Mouse (Mus musculus) embryonic facial prominence, embryonic 13.5 days (tissue): ENCODE data around the gene C1qtnf5. TPM values are rescaled to one million over a fixed set of nuclear protein-coding genes. Genes with fewer than 3 reads are reported as not detected.

Experiments used
- ATAC-seq: fragments of 200-750 bp; cut with Nextera tagmentation; 2 replicates; pipeline ENCODE4 v1.8.0; 2017; ENCODE audit warnings: low read depth; ENCODE audit not compliant: insufficient number of reproducible peaks, insufficient read depth, low FRiP score, low TSS enrichment
- H3K27ac ChIP-seq: fragments of 300-500 bp; sonication (generic); 2 replicates; pipeline ENCODE4 v1.5.1; 2015; ENCODE audit warnings: moderate library complexity, mild to moderate bottlenecking, inconsistent platforms
- H3K27me3 ChIP-seq: fragments of 300-500 bp; sonication (generic); 2 replicates; pipeline ENCODE4 v1.6.1; 2015; ENCODE audit warnings: mild to moderate bottlenecking, inconsistent platforms
- H3K36me3 ChIP-seq: fragments of 300-500 bp; sonication (generic); 2 replicates; pipeline ENCODE4 v1.6.1; 2015; ENCODE audit warnings: mild to moderate bottlenecking, inconsistent platforms
- H3K4me1 ChIP-seq: fragments of 300-500 bp; sonication (generic); 2 replicates; pipeline ENCODE4 v1.6.1; 2015; ENCODE audit warnings: inconsistent platforms
- H3K4me2 ChIP-seq: fragments of 300-500 bp; sonication (generic); 2 replicates; pipeline ENCODE4 v1.6.1; 2015; ENCODE audit warnings: moderate library complexity, mild to moderate bottlenecking, inconsistent platforms
- H3K4me3 ChIP-seq: fragments of 300-500 bp; sonication (generic); 2 replicates; pipeline ENCODE4 v1.5.1; 2015; ENCODE audit warnings: mild to moderate bottlenecking, inconsistent platforms
- H3K9ac ChIP-seq: fragments of 300-500 bp; sonication (generic); 2 replicates; pipeline ENCODE4 v1.6.1; 2015; ENCODE audit warnings: mild to moderate bottlenecking, inconsistent platforms
- H3K9me3 ChIP-seq: fragments of 300-500 bp; sonication (generic); 2 replicates; pipeline ENCODE4 v1.6.1; 2016; ENCODE audit warnings: inconsistent platforms
- WGBS: fragments of 180-500 bp; shearing (Covaris S2); methylation state at CpG from one replicate; pipeline ENCODE4 v1.1.7; 2015; ENCODE audit warnings: mixed read lengths; 5-methylcytosine and 5-hydroxymethylcytosine counted together
- polyA plus RNA-seq: library from polyadenylated mRNA; unstranded; fragments of >200 nt; fragmentation: Nextera tagmentation; extraction: Ambion mirVana; gene quantifications from 2 replicates; pipeline ENCODE4 v1.2.1, GENCODE M21; 2015

Gene C1qtnf5
- polyA plus RNA-seq, 1 experiment from 2014 or later: 1.5 TPM

GRCm38 (mm10) chr9:44081581-44081980, 25.5 kb upstream of the C1qtnf5 start:
- peaks cover 49% of the 10 kb centered on the region for H3K4me1 ChIP-seq

GRCm38 (mm10) chr9:44082266-44082665, 24.8 kb upstream of the C1qtnf5 start:
- H3K4me3 ChIP-seq: no peak overlapping the region
- H3K9me3 ChIP-seq: no peaks in the 10 kb centered on the region
- no peak overlapping the region for H3K9ac ChIP-seq
- WGBS: 88% methylated on average over 5 of the region's 5 CpGs
- no peak overlapping the region for H3K27ac ChIP-seq
- ATAC-seq: no peak
- peaks cover 52% of the 10 kb centered on the region for H3K4me1 ChIP-seq
- H3K4me2 ChIP-seq: no peak overlapping the region
- H3K36me3 ChIP-seq: no peaks in the 10 kb centered on the region
- peaks cover 40% of the 10 kb centered on the region for H3K27me3 ChIP-seq

More at GRCm38 (mm10) chr9:44081581-44081980, 25.5 kb upstream of the C1qtnf5 start:
- Histone ChIP-seq H3K9me3 (no peaks in the 10 kb centered on the region), H3K4me3 (no peak overlapping the region), H3K4me2 (no peak overlapping the region), H3K27me3 (peaks cover 36% of the 10 kb centered on the region), H3K36me3 (no peaks in the 10 kb centered on the region), H3K27ac (no peak overlapping the region), H3K9ac (no peak overlapping the region)
- WGBS: 49% methylated on average over 5 of the region's 5 CpGs
- ATAC-seq: no peak

GRCm38 (mm10) chr9:44083392-44084121, 23.5 kb upstream of the C1qtnf5 start:
- no peak for ATAC-seq
- H3K36me3 ChIP-seq: no peaks in the 10 kb centered on the region
- no peaks in the 10 kb centered on the region for H3K9me3 ChIP-seq
- peaks cover 58% of the 10 kb centered on the region for H3K4me1 ChIP-seq
- H3K27me3 ChIP-seq: peaks cover 45% of the 10 kb centered on the region
- H3K4me3 ChIP-seq: peak overlapping the region; percentile 64
- 6% methylated on average over 23 of the region's 23 CpGs for WGBS
- no peak overlapping the region for H3K9ac ChIP-seq
- peak overlapping the region; percentile 98 for H3K4me2 ChIP-seq
- no peak overlapping the region for H3K27ac ChIP-seq

- Histone ChIP-seq H3K4me3 (peak overlapping the region; percentile 64), H3K9ac (peak overlapping the region; percentile 82), H3K27ac (no peak overlapping the region), H3K4me2 (peak overlapping the region; percentile 98), H3K9me3 (no peaks in the 10 kb centered on the region), H3K36me3 (no peaks in the 10 kb centered on the region), H3K27me3 (peaks cover 52% of the 10 kb centered on the region), H3K4me1 (peaks cover 59% of the 10 kb centered on the region)
- no peak for ATAC-seq
- WGBS: 1% methylated on average over 14 of the region's 14 CpGs
These were observed 22.8 kb upstream of the C1qtnf5 start for GRCm38 (mm10) chr9:44084236-44084635.

- peak overlapping the region; percentile 82 for H3K9ac ChIP-seq
- ATAC-seq: no peak; the same call in 1 of the 2 replicates
- H3K27me3 ChIP-seq: peaks cover 56% of the 10 kb centered on the region
- H3K36me3 ChIP-seq: no peaks in the 10 kb centered on the region
- H3K9me3 ChIP-seq: no peaks in the 10 kb centered on the region
- peak overlapping the region; percentile 64 for H3K4me3 ChIP-seq
- no peak overlapping the region for H3K27ac ChIP-seq
- peak overlapping the region; percentile 98 for H3K4me2 ChIP-seq
- WGBS: under 1% methylated on average over 62 of the region's 62 CpGs
- H3K4me1 ChIP-seq: peaks cover 64% of the 10 kb centered on the region
These were observed 22.3 kb upstream of the C1qtnf5 start for GRCm38 (mm10) chr9:44084659-44085229.

GRCm38 (mm10) chr9:44085276-44085675, 21.8 kb upstream of the C1qtnf5 start:
- Histone ChIP-seq H3K4me3 (peak overlapping the region; percentile 64), H3K27me3 (peaks cover 56% of the 10 kb centered on the region), H3K9me3 (no peaks in the 10 kb centered on the region), H3K27ac (no peak overlapping the region), H3K9ac (peak overlapping the region; percentile 82), H3K4me1 (peaks cover 68% of the 10 kb centered on the region), H3K36me3 (no peaks in the 10 kb centered on the region), H3K4me2 (peak overlapping the region; percentile 98)
- WGBS: 2% methylated on average over 10 of the region's 10 CpGs
- ATAC-seq: no peak

GRCm38 (mm10) chr9:44085741-44086665, 21.0 kb upstream of the C1qtnf5 start:
- H3K27ac ChIP-seq: no peak overlapping the region
- H3K4me3 ChIP-seq: peak overlapping the region; percentile 64
- H3K4me2 ChIP-seq: peak overlapping the region; percentile 98
- H3K9me3 ChIP-seq: no peaks in the 10 kb centered on the region
- 68% methylated on average over 15 of the region's 15 CpGs for WGBS
- H3K36me3 ChIP-seq: peaks cover 2% of the 10 kb centered on the region; the same call in 1 of the 2 replicates
- peaks cover 66% of the 10 kb centered on the region for H3K4me1 ChIP-seq
- peaks cover 56% of the 10 kb centered on the region for H3K27me3 ChIP-seq
- H3K9ac ChIP-seq: no peak overlapping the region
- ATAC-seq: no peak

- Histone ChIP-seq H3K9me3 (no peaks in the 10 kb centered on the region), H3K9ac (no peak overlapping the region), H3K4me3 (no peak overlapping the region), H3K4me2 (peak overlapping the region; percentile 34; the same call in 1 of the 2 replicates), H3K27ac (no peak overlapping the region), H3K27me3 (peaks cover 56% of the 10 kb centered on the region), H3K36me3 (peaks cover 9% of the 10 kb centered on the region), H3K4me1 (peaks cover 63% of the 10 kb centered on the region)
- no peak for ATAC-seq
- WGBS: 39% methylated on average over 10 of the region's 10 CpGs
These were observed 20.1 kb upstream of the C1qtnf5 start for GRCm38 (mm10) chr9:44086960-44087359.

GRCm38 (mm10) chr9:44087761-44088455, 19.1 kb upstream of the C1qtnf5 start:
- peak overlapping the region; percentile 27; the same call in 1 of the 2 replicates for H3K9ac ChIP-seq
- WGBS: 4% methylated on average over 15 of the region's 15 CpGs
- 0 out of 2 replicates have a peak overlapping the region, but pooled peaks have one; percentile 11 for H3K27ac ChIP-seq
- no peaks in the 10 kb centered on the region for H3K9me3 ChIP-seq
- H3K4me2 ChIP-seq: peak overlapping the region; percentile 34
- peaks cover 52% of the 10 kb centered on the region for H3K27me3 ChIP-seq
- peaks cover 63% of the 10 kb centered on the region for H3K4me1 ChIP-seq
- H3K4me3 ChIP-seq: no peak overlapping the region
- H3K36me3 ChIP-seq: peaks cover 16% of the 10 kb centered on the region
- 0 out of 2 replicates have a peak, but pooled peaks have one; percentile 27 for ATAC-seq

GRCm38 (mm10) chr9:44088877-44089608, 18.0 kb upstream of the C1qtnf5 start:
- WGBS: 61% methylated on average over 12 of the region's 12 CpGs
- Histone ChIP-seq H3K9ac (no peak overlapping the region), H3K36me3 (peaks cover 23% of the 10 kb centered on the region), H3K27me3 (peaks cover 41% of the 10 kb centered on the region), H3K4me2 (no peak overlapping the region), H3K27ac (no peak overlapping the region), H3K9me3 (no peaks in the 10 kb centered on the region), H3K4me1 (peaks cover 56% of the 10 kb centered on the region), H3K4me3 (no peak overlapping the region)
- no peak for ATAC-seq
